Mouse (Mus musculus): ENCODE measurements around the gene Snx22.

- TF ChIP-seq CTCF (IDR thresholded peaks at IDR 0.05; ENCODE audit: low read depth, low read length) (peak; percentile 89), POLR2A (IDR thresholded peaks at IDR 0.05; ENCODE audit: insufficient read depth, low read length) (no peak), EP300 (IDR thresholded peaks at IDR 0.05; ENCODE audit: insufficient read depth, low read depth, low read length) (no peak)
Observed at GRCm38 (mm10) chr9:66088411-66088810, 18.9 kb upstream of the Snx22 start.

All from ES-Bruce4 (cell line).